In the genomic region with DNA sequence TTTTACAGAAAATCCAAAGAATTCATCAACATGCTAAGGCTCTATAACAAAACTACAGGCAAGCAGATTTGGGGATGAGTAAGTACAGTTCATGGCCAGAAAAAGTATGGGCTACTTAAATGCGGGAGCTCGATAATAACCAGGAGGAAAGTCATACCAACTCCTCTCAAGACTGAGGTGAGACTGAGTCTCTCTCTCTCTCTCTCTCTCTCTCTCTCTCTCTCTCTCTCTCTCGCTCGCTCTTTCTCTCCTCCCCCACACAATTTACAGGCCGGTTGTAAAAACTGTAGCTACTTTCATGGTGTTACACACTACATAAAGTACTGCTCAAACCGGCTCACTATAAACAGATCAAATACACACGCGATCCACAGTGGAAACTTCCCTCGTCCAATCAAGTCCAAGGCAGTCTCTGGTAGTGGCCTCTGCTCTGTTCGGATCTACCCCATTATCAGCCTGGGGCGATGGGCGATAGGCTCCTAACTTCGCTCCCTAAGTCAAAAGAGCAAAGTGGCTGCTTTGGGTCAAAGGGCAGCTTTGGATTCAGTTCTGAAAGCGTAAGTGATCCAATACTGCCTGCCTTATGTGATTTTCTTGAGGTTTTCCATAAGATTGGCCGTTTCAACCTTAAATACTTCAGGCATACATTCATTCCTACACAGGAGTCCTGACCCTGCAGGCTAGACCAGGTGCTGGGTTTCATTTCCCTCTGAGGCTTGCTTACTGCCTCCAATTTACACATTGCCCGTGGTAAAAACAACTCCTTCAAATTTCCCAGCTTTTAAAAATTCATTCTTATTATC, we compare ENCODE assay signal across 8 mouse cellular contexts. TPM values are rescaled to one million over a fixed set of nuclear protein-coding genes. Genes with fewer than 3 reads are reported as not detected.
DNase-seq lines count a peak whose midpoint lies in the region; ATAC-seq and TF ChIP-seq lines count a peak whose summit lies in the region.

No protein-coding gene starts in this region.

- peak overlapping the region; percentile 52 for H3K9ac ChIP-seq in heart, adult 2 months (ENCODE audit: low read depth, low read length)
- peak overlapping the region; percentile 34 for H3K9ac ChIP-seq in heart, postnatal 0 days (replicated peaks; ENCODE audit: low read depth, low read length)

- peak; percentile 54 for ATAC-seq in G1E (ENCODE audit: extremely low read depth, insufficient number of reproducible peaks, low FRiP score, poor library complexity, severe bottlenecking)
- ATAC-seq in heart, postnatal 0 days (ENCODE audit: insufficient read depth, low read depth), result no peak

- 0 out of 2 replicates have a peak, but pooled peaks cover 2% of the 10 kb centered on the region for H3K79me2 ChIP-seq in heart, adult 2 months (replicated peaks; ENCODE audit: control insufficient read depth, insufficient read depth, low read length)
- H3K79me2 ChIP-seq in macrophage (ENCODE audit: inconsistent target), result peaks cover 52% of the 10 kb centered on the region; the same call in 1 of the 2 replicates

- TF ChIP-seq POLR2A in heart, adult 2 months (IDR thresholded peaks at IDR 0.05; ENCODE audit: insufficient read depth, low read depth, low read length), result no peak

- no peaks in the 10 kb centered on the region for H3K36me3 ChIP-seq in heart, adult 2 months (ENCODE audit: control insufficient read depth, insufficient read depth, low read length)
- H3K36me3 ChIP-seq in G1E (replicated peaks) (peaks cover 36% of the 10 kb centered on the region), macrophage (ENCODE audit: inconsistent target) (no peaks in the 10 kb centered on the region)
- H3K36me3 ChIP-seq in heart, postnatal 0 days (replicated peaks; ENCODE audit: control insufficient read depth, insufficient read depth, low read length), result no peaks in the 10 kb centered on the region

- 55% methylated on average over 16 of the region's 16 CpGs for WGBS in heart, adult 2 months
- WGBS in heart, postnatal 0 days, result 50% methylated on average over 16 of the region's 16 CpGs
- 75% methylated on average over 16 of the region's 16 CpGs for whole genome bisulfite sequencing in macrophage (ENCODE audit: missing documents)

- H3K4me2 ChIP-seq in heart, postnatal 0 days (ENCODE audit: low read depth, low read length), result peak overlapping the region; percentile 88

- no peaks in the 10 kb centered on the region for H3K9me3 ChIP-seq in G1E (replicated peaks)
- H3K9me3 ChIP-seq in heart, postnatal 0 days (replicated peaks; ENCODE audit: control insufficient read depth, low read length), result no peaks in the 10 kb centered on the region

- TF ChIP-seq CTCF in heart, adult 2 months (IDR thresholded peaks at IDR 0.05), result no peak
- TF ChIP-seq CTCF in G1E (IDR thresholded peaks at IDR 0.05; ENCODE audit: low read depth, low read length), result no peak
- TF ChIP-seq CTCF in heart, postnatal 0 days (IDR thresholded peaks at IDR 0.05; ENCODE audit: low read depth), result no peak

- DNase-seq in heart, adult 2 months, result no peak
- DNase-seq in heart, adult 18-20 months, result no peak
- DNase-seq in G1E (ENCODE audit: low spot score), result peak; percentile 38
- DNase-seq in heart, postnatal 0 days (ENCODE audit: low spot score), result no peak
- DNase-seq in urinary bladder, adult 18-20 months (ENCODE audit: low spot score in 2 of 2), result no peak
- DNase-seq in right cerebral cortex, adult 18-20 months, result no peak
- no peak for DNase-seq in gastrocnemius, postnatal 10 days

- peak overlapping the region; percentile 73 for H3K4me3 ChIP-seq in heart, adult 2 months
- H3K4me3 ChIP-seq in G1E (ENCODE audit: low read depth, low read length), result peak overlapping the region; percentile 84
- H3K4me3 ChIP-seq in heart, postnatal 0 days (ENCODE audit: low read depth, low read length), result peak overlapping the region; percentile 77
- H3K4me3 ChIP-seq in macrophage (ENCODE audit: inconsistent target), result peak overlapping the region; percentile 65

- no peak for TF ChIP-seq EP300 in heart, adult 2 months (IDR thresholded peaks at IDR 0.05; ENCODE audit: insufficient read depth, low read depth, low read length)
- TF ChIP-seq EP300 in heart, postnatal 0 days (IDR thresholded peaks at IDR 0.05; ENCODE audit: low read depth), result no peak

- H3K27me3 ChIP-seq in heart, adult 2 months (ENCODE audit: control insufficient read depth, insufficient read depth, low read length), result no peaks in the 10 kb centered on the region
- H3K27me3 ChIP-seq in G1E (ENCODE audit: insufficient read depth, low read length), result no peaks in the 10 kb centered on the region
- H3K27me3 ChIP-seq in heart, postnatal 0 days (ENCODE audit: control insufficient read depth, insufficient read depth, low read length), result no peaks in the 10 kb centered on the region

- H3K4me1 ChIP-seq in heart, adult 2 months (ENCODE audit: control insufficient read depth, insufficient read depth, low read length), result peaks cover 4% of the 10 kb centered on the region
- peaks cover 50% of the 10 kb centered on the region for H3K4me1 ChIP-seq in G1E (ENCODE audit: insufficient read depth, low read depth, low read length)
- peaks cover 9% of the 10 kb centered on the region for H3K4me1 ChIP-seq in heart, postnatal 0 days (ENCODE audit: control insufficient read depth, insufficient read depth)

- peak overlapping the region; percentile 84 for H3K27ac ChIP-seq in heart, adult 2 months
- no peak overlapping the region for H3K27ac ChIP-seq in heart, postnatal 0 days (ENCODE audit: low read depth)
- H3K27ac ChIP-seq in macrophage, result no peak overlapping the region

- intact Hi-C loops in heart, adult 2 months (cut with DNase I), result loop anchor here (2.0 kb wide), 1 partner anchor 14 kb away; no protein-coding TSS in a partner anchor

RNA-seq across cellular contexts. Expression of a gene that starts 1.2 kb away (rescaled TPM):
- total RNA-seq in heart, adult 2 months (2021), result 10 to 100 TPM; 76.3 to 100.0 TPM
- polyA plus RNA-seq in heart, adult 2 months (2012; rRNA removed), result 16.5 and 18.6 TPM in 2 replicates
- total RNA-seq in heart, adult 18-20 months (2021), result 100 to 1,000 TPM in 1 of 2 experiments, 10 to 100 TPM in 1; 88.3 to 107 TPM
- total RNA-seq in G1E (2014; fragmentation: Nextera tagmentation) (65.2 and 68.0 TPM in 2 replicates), G1E (2017) (117 and 139 TPM in 2 replicates)
- polyA plus RNA-seq in G1E (2012) (29.3 and 30.3 TPM in 2 replicates), macrophage (2018) (18.8 to 83.1 TPM (median 36.1 TPM) in 3 replicates)
- total RNA-seq in heart, postnatal 0 days (2014; rRNA removed; ENCODE audit: low replicate concordance), result 22.8 and 38.4 TPM in 2 replicates
- polyA plus RNA-seq in heart, postnatal 0 days (2015; fragmentation: Nextera tagmentation; extraction: Ambion mirVana), result 20.2 and 23.2 TPM in 2 replicates
- total RNA-seq in macrophage (2018; cell fraction: chromatin; rRNA removed), result 100 to 1,000 TPM in 21 of 26 experiments, 10 to 100 TPM in 5; 72.1 to 419 (median 164) TPM
- 10 to 100 TPM; 24.2 to 78.3 (median 42.6) TPM for total RNA-seq in macrophage (2018; cell fraction: cytosol; rRNA removed)
- total RNA-seq in macrophage (2018; cell fraction: nucleus; rRNA removed), result 100 to 1,000 TPM in 15 of 26 experiments, 10 to 100 TPM in 11; 33.4 to 276 (median 113) TPM
- total RNA-seq in gastrocnemius, postnatal 10 days (2021), result 10 to 100 TPM; 23.5 to 26.4 TPM

RNA-seq across cellular contexts. Expression of a gene that starts 50.1 kb away (rescaled TPM):
- under 1 TPM; 0.31 to 0.39 TPM for total RNA-seq in heart, adult 2 months (2021)
- polyA plus RNA-seq in heart, adult 2 months (2012; rRNA removed), result 0.14 and 0.85 TPM in 2 replicates
- under 1 TPM; 0.46 to 0.82 TPM for total RNA-seq in heart, adult 18-20 months (2021)
- total RNA-seq in G1E (2014; fragmentation: Nextera tagmentation), result 94.5 and 118 TPM in 2 replicates
- total RNA-seq in G1E (2017), result 97.5 and 100 TPM in 2 replicates
- polyA plus RNA-seq in G1E (2012), result 36.4 and 48.7 TPM in 2 replicates
- 3.5 and 3.8 TPM in 2 replicates for total RNA-seq in heart, postnatal 0 days (2014; rRNA removed; ENCODE audit: low replicate concordance)
- 3.1 and 3.2 TPM in 2 replicates for polyA plus RNA-seq in heart, postnatal 0 days (2015; fragmentation: Nextera tagmentation; extraction: Ambion mirVana)
- 10 to 100 TPM in 24 of 26 experiments, 1 to 10 TPM in 2; 7.0 to 36.1 (median 20.8) TPM for total RNA-seq in macrophage (2018; cell fraction: chromatin; rRNA removed)
- 1 to 10 TPM; 1.6 to 8.6 (median 4.1) TPM for total RNA-seq in macrophage (2018; cell fraction: cytosol; rRNA removed)
- 10 to 100 TPM in 24 of 26 experiments, 1 to 10 TPM in 2; 4.7 to 52.4 (median 15.3) TPM for total RNA-seq in macrophage (2018; cell fraction: nucleus; rRNA removed)
- polyA plus RNA-seq in macrophage (2018), result 2.3 to 20.4 TPM (median 4.4 TPM) in 3 replicates
- 1 to 10 TPM; 2.3 to 4.7 TPM for total RNA-seq in gastrocnemius, postnatal 10 days (2021)

Comparison
In these comparisons a context has a peak if more than half of its experiments do, and no peak if none do; other contexts are left out.
1. RNA of a gene that starts 50.1 kb away (total RNA-seq): 94.5 to 118 TPM in G1E; 2.3 to 4.7 TPM in gastrocnemius, postnatal 10 days, 3.5 to 3.8 TPM in heart, postnatal 0 days, 0.46 to 0.82 TPM in heart, adult 18-20 months and 0.31 to 0.39 TPM in heart, adult 2 months; every median in the first group is over 10 times any median in the second.
2. Peak in every context shown above with its lines, with median percentiles within 50 percentile points of each other: H3K4me3 ChIP-seq.